38 mouse cellular contexts compared by ENCODE assay signal in genomic region chr2:28613599-28613998, GRCm38 (mm10). TPM values are rescaled to one million over a fixed set of nuclear protein-coding genes. Genes with fewer than 3 reads are reported as not detected.
DNase-seq lines count a peak whose midpoint lies in the region; ATAC-seq and TF ChIP-seq lines count a peak whose summit lies in the region.
"Had no signal": no experiment of that assay in that cellular context is flagged by ENCODE, and none has a peak within 500 bp of the region (broad histone marks: within the 10 kb centered on the region; RNA-seq: fewer than 3 reads in every experiment).

No protein-coding gene starts in this region.

- no peaks in the 10 kb centered on the region for H3K9me3 ChIP-seq in liver, postnatal 0 days (ENCODE audit: low read length)
- H3K9me3 ChIP-seq in MEL (replicated peaks; ENCODE audit: insufficient read depth, low read length): no peaks in the 10 kb centered on the region
- no peaks in the 10 kb centered on the region for H3K9me3 ChIP-seq in liver, embryonic 12.5 days (replicated peaks)
- H3K9me3 ChIP-seq in liver, embryonic 16.5 days (replicated peaks; ENCODE audit: control insufficient read depth, low read length): no peaks in the 10 kb centered on the region
- H3K9me3 ChIP-seq in forebrain, embryonic 11.5 days (ENCODE audit: control insufficient read depth, low read length): no peaks in the 10 kb centered on the region
- H3K9me3 ChIP-seq: embryonic facial prominence, embryonic 10.5 days; embryonic facial prominence, embryonic 13.5 days; heart, embryonic 12.5 days; heart, embryonic 15.5 days; hindbrain, embryonic 10.5 days had no signal

- no peak for TF ChIP-seq EP300 in liver, postnatal 0 days (IDR thresholded peaks at IDR 0.05; ENCODE audit: low read depth)
- TF ChIP-seq EP300 in MEL (IDR thresholded peaks at IDR 0.05; ENCODE audit: low read depth in 1 of 2, low read length in 2 of 2): no peak

- peaks cover 24% of the 10 kb centered on the region for H3K4me1 ChIP-seq in liver, postnatal 0 days (ENCODE audit: insufficient read depth)
- H3K4me1 ChIP-seq in MEL (ENCODE audit: control insufficient read depth in 1 of 2, insufficient read depth in 2 of 2, low read length in 2 of 2): peaks cover 2 to 41% of the 10 kb centered on the region in 2 experiments; a peak in 3 of 4 replicates
- H3K4me1 ChIP-seq in liver, embryonic 12.5 days: peaks cover 99% of the 10 kb centered on the region
- peaks cover 74% of the 10 kb centered on the region for H3K4me1 ChIP-seq in liver, embryonic 16.5 days (ENCODE audit: control insufficient read depth, low read depth, low read length)
- H3K4me1 ChIP-seq in forebrain, embryonic 11.5 days (replicated peaks; ENCODE audit: control insufficient read depth, insufficient read depth, low read length): no peaks in the 10 kb centered on the region
- H3K4me1 ChIP-seq: embryonic facial prominence, embryonic 13.5 days had no signal

- no peak overlapping the region for H3K27ac ChIP-seq in liver, postnatal 0 days (ENCODE audit: low read depth)
- no peak overlapping the region for H3K27ac ChIP-seq in MEL (ENCODE audit: control insufficient read depth, low read depth, low read length)
- peak overlapping the region; percentile 97 for H3K27ac ChIP-seq in liver, embryonic 12.5 days
- H3K27ac ChIP-seq in liver, embryonic 16.5 days (ENCODE audit: low read length): peak overlapping the region; percentile 29; the same call in 1 of the 2 replicates
- no peak overlapping the region for H3K27ac ChIP-seq in forebrain, embryonic 11.5 days (ENCODE audit: low read depth, low read length)
- H3K27ac ChIP-seq: embryonic facial prominence, embryonic 10.5 days; embryonic facial prominence, embryonic 13.5 days; heart, embryonic 15.5 days; hindbrain, embryonic 10.5 days; hindbrain, embryonic 14.5 days; hindbrain, postnatal 0 days had no signal

- ATAC-seq in liver, postnatal 0 days: no peak
- ATAC-seq in liver, embryonic 12.5 days: no peak
- no peak for ATAC-seq in liver, embryonic 16.5 days (ENCODE audit: low read depth)
- no peak for ATAC-seq in forebrain, embryonic 11.5 days (replicated peaks; ENCODE audit: low FRiP score)
- ATAC-seq: CD4-positive, CD25-positive, alpha-beta regulatory T cell, adult 4 months; forebrain, embryonic 14.5 days; forebrain, postnatal 0 days; hindbrain, postnatal 0 days; inflammation-experienced regulatory T-cells, adult 6 months; intestine, embryonic 16.5 days; Patski had no signal

- no peaks in the 10 kb centered on the region for H3K27me3 ChIP-seq in liver, postnatal 0 days (ENCODE audit: insufficient read depth, low read length)
- H3K27me3 ChIP-seq in MEL (ENCODE audit: control insufficient read depth in 1 of 2, insufficient read depth in 2 of 2, low read length in 2 of 2): no peaks in the 10 kb centered on the region
- no peaks in the 10 kb centered on the region for H3K27me3 ChIP-seq in liver, embryonic 12.5 days (replicated peaks)
- H3K27me3 ChIP-seq in liver, embryonic 16.5 days (ENCODE audit: control insufficient read depth, insufficient read depth, low read depth, low read length): no peaks in the 10 kb centered on the region
- H3K27me3 ChIP-seq in forebrain, embryonic 11.5 days (ENCODE audit: control insufficient read depth, insufficient read depth, low read length): no peaks in the 10 kb centered on the region
- H3K27me3 ChIP-seq: embryonic facial prominence, embryonic 13.5 days; Patski had no signal

- TF ChIP-seq RAD21 in MEL (IDR thresholded peaks at IDR 0.05; ENCODE audit: low read depth, low read length): no peak

- no peak overlapping the region for H3K4me3 ChIP-seq in liver, postnatal 0 days (ENCODE audit: low read depth, low read length)
- H3K4me3 ChIP-seq in MEL (ENCODE audit: control insufficient read depth in 1 of 2, insufficient read depth in 1 of 2, low read depth in 2 of 2, low read length in 2 of 2): no peak overlapping the region
- no peak overlapping the region for H3K4me3 ChIP-seq in liver, embryonic 12.5 days
- H3K4me3 ChIP-seq in liver, embryonic 16.5 days (ENCODE audit: low read depth, low read length): no peak overlapping the region
- no peak overlapping the region for H3K4me3 ChIP-seq in forebrain, embryonic 11.5 days (ENCODE audit: low read depth, low read length)
- H3K4me3 ChIP-seq: embryonic facial prominence, embryonic 10.5 days; embryonic facial prominence, embryonic 13.5 days; erythroblast, embryonic 14.5 days; heart, embryonic 12.5 days; heart, embryonic 15.5 days; hindbrain, embryonic 10.5 days had no signal

- TF ChIP-seq POLR2A in MEL (IDR thresholded peaks at IDR 0.05; ENCODE audit: control insufficient read depth in 1 of 2, insufficient read depth in 1 of 2, low read depth in 1 of 2, low read length in 2 of 2, poor library complexity in 1 of 2): no peak

- peaks cover 22% of the 10 kb centered on the region for H3K79me2 ChIP-seq in MEL (ENCODE audit: control insufficient read depth, insufficient read depth, low read length, poor library complexity)

- peaks cover 50% of the 10 kb centered on the region for H3K36me3 ChIP-seq in liver, postnatal 0 days (replicated peaks; ENCODE audit: insufficient read depth, low read length)
- H3K36me3 ChIP-seq in MEL (ENCODE audit: control insufficient read depth in 1 of 2, insufficient read depth in 2 of 2, low read length in 2 of 2): peaks cover 24 to 48% of the 10 kb centered on the region in 2 experiments
- peaks cover 90% of the 10 kb centered on the region for H3K36me3 ChIP-seq in liver, embryonic 12.5 days
- H3K36me3 ChIP-seq in liver, embryonic 16.5 days (ENCODE audit: control insufficient read depth, insufficient read depth): peaks cover 66% of the 10 kb centered on the region
- no peaks in the 10 kb centered on the region for H3K36me3 ChIP-seq in forebrain, embryonic 11.5 days (ENCODE audit: control insufficient read depth, insufficient read depth, low read length)
- H3K36me3 ChIP-seq: embryonic facial prominence, embryonic 10.5 days; embryonic facial prominence, embryonic 13.5 days; heart, embryonic 12.5 days; heart, embryonic 15.5 days; hindbrain, embryonic 10.5 days had no signal

- DNase-seq in liver (peak; percentile 7), MEL (ENCODE audit: low read depth, low spot score) (peak; percentile 12)
- no peak for DNase-seq in liver, postnatal 0 days
- no peak for DNase-seq in c-Kit-positive CD71-positive TER-119-positive erythroid progenitor cells, embryonic 14.5 days (ENCODE audit: low spot score)
- no peak for DNase-seq in forebrain, embryonic 11.5 days (ENCODE audit: low spot score)
- DNase-seq: adrenal gland, postnatal 10 days; adrenal gland, postnatal 36 days; cerebellum, adult 11 months; cerebellum, adult 2 months; cerebellum, adult 9-11 months; cerebellum, postnatal 25 days; embryo, embryonic 11 days; forebrain, postnatal 0 days; gastrocnemius, postnatal 36 days; heart, postnatal 10 days; heart, postnatal 36 days had no signal

- 94% methylated on average over 10 of the region's 10 CpGs for WGBS in liver, postnatal 0 days (ENCODE audit: insufficient replicate concordance)
- WGBS in liver, embryonic 12.5 days (ENCODE audit: insufficient replicate concordance): 90% methylated on average over 10 of the region's 10 CpGs
- 93% methylated on average over 10 of the region's 10 CpGs for WGBS in liver, embryonic 16.5 days (ENCODE audit: insufficient replicate concordance)
- 92% methylated on average over 10 of the region's 10 CpGs for WGBS in forebrain, embryonic 11.5 days

- H3K4me2 ChIP-seq in liver, postnatal 0 days (ENCODE audit: low read depth, low read length): no peak overlapping the region
- no peak overlapping the region for H3K4me2 ChIP-seq in liver, embryonic 12.5 days
- H3K4me2 ChIP-seq in liver, embryonic 16.5 days (ENCODE audit: low read depth, low read length): no peak overlapping the region
- no peak overlapping the region for H3K4me2 ChIP-seq in forebrain, embryonic 11.5 days (ENCODE audit: low read depth, low read length, severe bottlenecking)
- H3K4me2 ChIP-seq: embryonic facial prominence, embryonic 13.5 days; heart, embryonic 12.5 days; heart, embryonic 15.5 days; hindbrain, embryonic 14.5 days had no signal

- H3K9ac ChIP-seq in liver, postnatal 0 days (replicated peaks): no peak overlapping the region
- H3K9ac ChIP-seq in MEL (ENCODE audit: control insufficient read depth, low read depth, low read length, poor library complexity, severe bottlenecking): no peak overlapping the region
- no peak overlapping the region for H3K9ac ChIP-seq in liver, embryonic 12.5 days
- no peak overlapping the region for H3K9ac ChIP-seq in liver, embryonic 16.5 days (ENCODE audit: low read depth, low read length)
- no peak overlapping the region for H3K9ac ChIP-seq in forebrain, embryonic 11.5 days (ENCODE audit: low read length)
- H3K9ac ChIP-seq: embryonic facial prominence, embryonic 13.5 days; forebrain, postnatal 0 days; heart, embryonic 12.5 days; heart, embryonic 15.5 days; hindbrain, embryonic 14.5 days had no signal

- TF ChIP-seq CTCF in liver, postnatal 0 days (IDR thresholded peaks at IDR 0.05; ENCODE audit: low read depth): no peak
- TF ChIP-seq CTCF in MEL (IDR thresholded peaks at IDR 0.05 in 2 of 3, conservative IDR thresholded peaks at IDR 0.05 in 1 of 3; ENCODE audit: control insufficient read depth in 1 of 3, insufficient read depth in 1 of 3, low read depth in 2 of 3, low read length in 3 of 3, poor library complexity in 1 of 3, severe bottlenecking in 1 of 3): no peak

RNA-seq across cellular contexts. Expression of gene Gfi1b, which starts 8.2 kb away (rescaled TPM):
- polyA plus RNA-seq in liver, postnatal 0 days (2015; fragmentation: Nextera tagmentation; extraction: Ambion mirVana): 48.9 and 52.2 TPM in 2 replicates
- total RNA-seq in MEL (2012; rRNA removed): 75.1 and 82.9 TPM in 2 replicates
- 100 to 1,000 TPM; 194 to 277 TPM for polyA plus RNA-seq in MEL (2012; ENCODE audit: insufficient read depth in 1 of 2, insufficient read length in 2 of 2, low read depth in 1 of 2, low replicate concordance in 2 of 2, missing spikeins in 1 of 2)
- 117 and 121 TPM in 2 replicates for polyA plus RNA-seq in liver, embryonic 12.5 days (2016; fragmentation: Nextera tagmentation; extraction: Ambion mirVana)
- 88.7 and 89.4 TPM in 2 replicates for polyA plus RNA-seq in liver, embryonic 16.5 days (2015; fragmentation: Nextera tagmentation; extraction: Ambion mirVana)
- 3.4 and 3.5 TPM in 2 replicates for polyA plus RNA-seq in forebrain, embryonic 11.5 days (2014; fragmentation: Nextera tagmentation; extraction: Ambion mirVana)
- total RNA-seq: adrenal gland, adult 18-20 months; adrenal gland, postnatal 36 days; forebrain, postnatal 0 days; gastrocnemius, adult 8-10 months; gastrocnemius, postnatal 36 days; heart, postnatal 10 days; heart, postnatal 36 days; hindbrain, postnatal 0 days had no signal
- polyA plus RNA-seq: C2C12; CD4-positive, CD25-positive, alpha-beta regulatory T cell, adult 4 months; forebrain, embryonic 14.5 days; forebrain, postnatal 0 days; frontal cortex, adult 2 months; hindbrain, embryonic 14.5 days; hindbrain, postnatal 0 days; inflammation-experienced regulatory T-cells, adult 6 months; Patski had no signal

RNA-seq across cellular contexts. Expression of gene Tsc1, which starts 27.4 kb away (rescaled TPM):
- 3.7 TPM in 2 replicates for polyA plus RNA-seq in liver, postnatal 0 days (2015; fragmentation: Nextera tagmentation; extraction: Ambion mirVana)
- 7.5 and 8.0 TPM in 2 replicates for total RNA-seq in MEL (2012; rRNA removed)
- polyA plus RNA-seq in MEL (2012; ENCODE audit: insufficient read depth in 1 of 2, insufficient read length in 2 of 2, low read depth in 1 of 2, low replicate concordance in 2 of 2, missing spikeins in 1 of 2): 10 to 100 TPM in 1 of 2 experiments, not detected in 1; 16.4 TPM
- 12.5 and 13.6 TPM in 2 replicates for polyA plus RNA-seq in liver, embryonic 12.5 days (2016; fragmentation: Nextera tagmentation; extraction: Ambion mirVana)
- 9.6 and 9.8 TPM in 2 replicates for polyA plus RNA-seq in liver, embryonic 16.5 days (2015; fragmentation: Nextera tagmentation; extraction: Ambion mirVana)
- polyA plus RNA-seq in forebrain, embryonic 11.5 days (2014; fragmentation: Nextera tagmentation; extraction: Ambion mirVana): 27.4 and 32.4 TPM in 2 replicates

RNA-seq across cellular contexts. Expression of gene Gtf3c5, which starts 30.0 kb away (rescaled TPM):
- 4.5 and 5.8 TPM in 2 replicates for polyA plus RNA-seq in liver, postnatal 0 days (2015; fragmentation: Nextera tagmentation; extraction: Ambion mirVana)
- 20.3 and 22.5 TPM in 2 replicates for total RNA-seq in MEL (2012; rRNA removed)
- polyA plus RNA-seq in MEL (2012; ENCODE audit: insufficient read depth in 1 of 2, insufficient read length in 2 of 2, low read depth in 1 of 2, low replicate concordance in 2 of 2, missing spikeins in 1 of 2): 10 to 100 TPM in 1 of 2 experiments, not detected in 1; 50.2 TPM
- 24.9 and 26.3 TPM in 2 replicates for polyA plus RNA-seq in liver, embryonic 12.5 days (2016; fragmentation: Nextera tagmentation; extraction: Ambion mirVana)
- polyA plus RNA-seq in liver, embryonic 16.5 days (2015; fragmentation: Nextera tagmentation; extraction: Ambion mirVana): 12.1 TPM in 2 replicates
- 41.6 and 42.3 TPM in 2 replicates for polyA plus RNA-seq in forebrain, embryonic 11.5 days (2014; fragmentation: Nextera tagmentation; extraction: Ambion mirVana)

RNA-seq across cellular contexts. Expression of gene Cel, which starts 50.4 kb away (rescaled TPM):
- polyA plus RNA-seq in liver, postnatal 0 days (2015; fragmentation: Nextera tagmentation; extraction: Ambion mirVana): 4.7 TPM in 1 of 2 replicates, not detected in the other
- total RNA-seq in MEL (2012; rRNA removed): not detected in 2 replicates
- not detected for polyA plus RNA-seq in MEL (2012; ENCODE audit: insufficient read depth in 1 of 2, insufficient read length in 2 of 2, low read depth in 1 of 2, low replicate concordance in 2 of 2, missing spikeins in 1 of 2)
- not detected in 2 replicates for polyA plus RNA-seq in liver, embryonic 12.5 days (2016; fragmentation: Nextera tagmentation; extraction: Ambion mirVana)
- 1.6 and 9.7 TPM in 2 replicates for polyA plus RNA-seq in liver, embryonic 16.5 days (2015; fragmentation: Nextera tagmentation; extraction: Ambion mirVana)
- polyA plus RNA-seq in forebrain, embryonic 11.5 days (2014; fragmentation: Nextera tagmentation; extraction: Ambion mirVana): not detected in 2 replicates
- total RNA-seq: adrenal gland, adult 18-20 months; adrenal gland, postnatal 36 days; common myeloid progenitor, adult 5-6 weeks; forebrain, postnatal 0 days; gastrocnemius, adult 8-10 months; gastrocnemius, postnatal 36 days; granulocyte monocyte progenitor cell, adult 5-6 weeks; heart, adult 8-10 months; heart, postnatal 10 days; heart, postnatal 36 days; hindbrain, postnatal 0 days had no signal
- polyA plus RNA-seq: C2C12; CD4-positive, CD25-positive, alpha-beta regulatory T cell, adult 4 months; embryonic facial prominence, embryonic 10.5 days; embryonic facial prominence, embryonic 13.5 days; erythroblast, embryonic 14.5 days; forebrain, embryonic 14.5 days; forebrain, postnatal 0 days; heart, embryonic 12.5 days; hindbrain, embryonic 10.5 days; hindbrain, embryonic 14.5 days; hindbrain, postnatal 0 days; inflammation-experienced regulatory T-cells, adult 6 months; Patski had no signal

Comparison
In these comparisons a context has a peak if more than half of its experiments do, and no peak if none do; other contexts are left out.
1. DNase-seq: peak in liver (single experiment) and MEL (single experiment); none in liver, postnatal 0 days (single experiment), c-Kit-positive CD71-positive TER-119-positive erythroid progenitor cells, embryonic 14.5 days (single experiment) and forebrain, embryonic 11.5 days (single experiment).
2. H3K27ac ChIP-seq: peak in liver, embryonic 12.5 days (single experiment) and liver, embryonic 16.5 days (single experiment); none in liver, postnatal 0 days (single experiment), MEL (single experiment) and forebrain, embryonic 11.5 days (single experiment).
3. RNA of gene Gfi1b, which starts 8.2 kb away (polyA plus RNA-seq): 194 to 277 TPM in MEL, 117 to 121 TPM in liver, embryonic 12.5 days, 88.7 to 89.4 TPM in liver, embryonic 16.5 days and 48.9 to 52.2 TPM in liver, postnatal 0 days; 3.4 to 3.5 TPM in forebrain, embryonic 11.5 days; every median in the first group is over 10 times any median in the second.